Mouse (Mus musculus) left cerebral cortex, postnatal 14 days (tissue): ENCODE measurements around the gene Msx3. TPM values are rescaled to one million over a fixed set of nuclear protein-coding genes. Genes with fewer than 3 reads are reported as not detected.

Experiments
- DNase-seq, 2 experiments: peaks; one replicate each; pipeline ENCODE4 v3.0.0; 2021 to 2022; ENCODE audit warnings: low spot score in 2 of 2, mixed read lengths in 1 of 2
- intact Hi-C: fragments of 180-260 bp; cut with DNase I; formaldehyde crosslinking; loops from one replicate; pipeline ENCODE4 v1.15.1; 2025
- total RNA-seq, 2 experiments: library from RNA; stranded (reverse); gene quantifications; 2 replicates each; pipeline ENCODE4 v1.2.3; 2021

Msx3 gene
- total RNA-seq, 2 experiments from 2014 or later: 0.29 to 0.30 TPM

DNA sequence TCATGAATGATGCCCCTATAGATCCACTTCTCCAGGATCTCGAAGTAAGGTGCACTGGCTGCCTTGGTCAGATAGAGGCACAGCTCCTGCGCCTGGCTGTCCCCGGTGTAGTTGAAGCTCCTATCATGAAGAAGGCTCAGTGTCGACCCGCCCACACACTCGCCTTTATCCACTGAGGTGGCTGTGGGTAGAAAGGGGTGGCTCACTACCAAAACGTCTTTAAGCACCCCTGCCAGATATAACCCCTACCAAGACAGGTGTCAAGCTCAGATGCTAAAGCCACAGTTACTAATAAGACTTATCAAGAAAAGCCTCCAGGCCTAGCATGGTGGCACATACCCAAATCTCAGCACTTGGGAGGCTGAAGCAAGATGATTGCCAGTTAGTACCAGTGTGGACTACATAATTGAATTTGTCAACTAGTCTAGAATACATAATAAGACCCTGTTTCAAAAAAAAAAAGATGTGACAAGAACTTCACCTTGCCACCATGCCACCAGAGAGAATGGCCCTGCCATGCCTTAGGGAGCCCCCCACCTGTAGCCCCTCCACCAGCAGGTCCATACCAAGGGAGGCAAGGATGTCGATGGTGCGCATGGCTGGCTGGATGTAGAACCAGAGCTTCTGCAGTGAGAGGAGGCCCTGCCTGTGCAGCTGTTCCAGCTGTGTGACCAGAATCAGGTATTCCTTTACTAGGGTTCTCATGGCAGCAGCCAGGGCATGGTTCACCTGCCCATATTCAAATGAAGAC lies 41.9 kb downstream of the Msx3 start:
- intact Hi-C loops: no loop called here
- no peak for DNase-seq

DNA sequence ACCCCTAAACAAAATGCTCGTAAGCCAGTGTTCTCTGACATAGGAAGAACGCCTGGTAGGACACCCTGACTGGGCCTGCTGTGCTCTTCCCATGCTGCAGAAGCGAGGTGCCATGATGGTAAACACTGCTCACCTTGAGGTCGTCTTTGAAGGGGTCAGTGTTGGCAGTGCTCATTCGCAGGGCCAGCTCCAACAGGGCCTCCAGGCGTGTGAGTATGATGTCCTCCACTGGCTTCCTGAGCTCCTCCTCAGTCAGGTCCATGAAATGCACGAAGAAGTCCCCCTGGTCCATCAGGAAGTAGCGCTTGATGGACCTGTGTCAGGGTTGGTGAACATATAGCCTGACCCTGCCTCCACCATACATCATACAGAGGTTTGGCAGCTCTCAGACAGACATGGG lies 44.2 kb downstream of the Msx3 start:
- no peak for DNase-seq
- intact Hi-C loops: no loop called here

DNA sequence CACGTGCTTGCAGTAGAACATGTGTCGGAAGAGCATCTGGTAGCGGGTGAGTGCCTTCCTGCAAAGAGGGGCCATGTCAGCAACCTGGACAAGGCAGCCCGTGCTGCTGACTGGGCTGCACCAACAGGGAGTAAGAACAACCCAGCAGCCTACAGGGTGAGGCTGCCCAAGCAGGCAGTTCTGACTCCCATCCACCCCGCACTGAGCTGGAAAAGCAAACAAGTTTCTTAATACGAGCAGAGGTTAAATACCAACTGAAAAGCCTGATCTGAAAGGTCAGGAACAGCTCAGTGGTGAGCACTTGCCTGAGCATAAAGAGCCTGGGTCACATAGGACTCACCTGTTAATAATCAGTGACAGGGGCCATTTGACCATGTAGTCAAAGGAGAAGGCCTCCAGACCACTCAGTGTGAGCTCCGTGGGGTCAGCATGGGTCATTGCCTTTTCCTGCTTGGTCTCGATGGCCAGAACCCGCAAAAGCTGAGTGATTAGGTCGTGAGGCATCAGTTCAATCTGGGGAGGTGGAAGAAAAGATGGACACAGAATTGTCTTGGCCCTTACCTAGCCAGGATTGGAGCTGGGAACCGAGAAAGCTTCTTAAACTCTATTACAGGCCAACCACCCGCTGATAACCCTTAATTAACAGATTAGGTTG lies 47.7 kb downstream of the Msx3 start:
- DNase-seq: no peak
- intact Hi-C loops: no loop called here

DNA sequence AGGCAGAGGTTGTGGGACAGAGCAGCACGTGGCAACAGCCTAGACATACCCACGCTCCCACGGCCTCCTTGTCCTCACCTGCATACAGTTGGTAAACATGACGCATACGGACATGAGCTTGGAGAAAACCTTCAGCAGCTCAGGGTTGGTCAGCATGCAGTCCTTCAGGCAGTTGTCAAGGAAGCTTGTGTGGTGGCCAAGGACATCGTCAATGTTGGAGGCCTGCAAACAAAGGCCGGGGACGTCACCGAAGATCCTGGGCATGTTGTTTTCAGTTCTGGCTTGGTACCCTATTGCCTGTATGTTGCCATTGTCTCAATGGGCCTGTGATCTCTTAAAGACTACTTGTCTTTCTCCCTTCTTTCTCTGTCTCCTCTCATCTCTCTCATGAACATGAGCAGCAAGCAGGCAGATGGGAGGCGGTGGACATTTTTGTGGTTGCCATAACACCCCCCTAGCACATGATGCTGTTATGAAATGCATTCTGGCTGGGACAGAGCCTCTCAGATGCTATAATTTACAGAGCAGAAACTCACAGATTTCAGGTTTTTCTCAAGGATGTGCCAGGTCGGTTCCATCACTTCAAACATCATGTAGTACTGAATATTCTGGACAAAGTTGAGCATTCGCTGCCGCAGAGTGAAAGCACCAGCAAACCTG lies 50.1 kb downstream of the Msx3 start:
- peak; percentile 34 for DNase-seq
- intact Hi-C loops: loop anchor here (5.0 kb wide), 1 partner anchor 92 kb away; no protein-coding TSS in a partner anchor

Other genes starting within 250 kb of the Msx3 start
- gene Adgra1, start 214.9 kb downstream of the Msx3 start, total RNA-seq: 10 to 100 TPM; 49.5 to 63.6 TPM
- 10 to 100 TPM; 41.1 to 52.5 TPM for gene Kndc1, start 154.4 kb downstream of the Msx3 start, total RNA-seq
- not detected for gene Utf1, start 105.3 kb downstream of the Msx3 start, total RNA-seq
- under 1 TPM; 0.79 to 0.89 TPM for gene 6430531B16Rik, start 70.3 kb downstream of the Msx3 start, total RNA-seq
- 1 to 10 TPM; 1.3 to 2.0 TPM for gene Adam8, start 56.5 kb downstream of the Msx3 start, total RNA-seq
- 10 to 100 TPM; 18.8 to 25.9 TPM for gene Zfp511, start 12.7 kb downstream of the Msx3 start, total RNA-seq
- 10 to 100 TPM; 38.2 to 38.4 TPM for gene Tubgcp2, start 12.4 kb downstream of the Msx3 start, total RNA-seq
- 100 to 1,000 TPM; 181 to 224 TPM for gene Caly, start 33.5 kb upstream of the Msx3 start, total RNA-seq
- not detected for gene Prap1, start 44.3 kb upstream of the Msx3 start, total RNA-seq
- 10 to 100 TPM; 36.4 to 40.8 TPM for gene Fuom, start 53.4 kb upstream of the Msx3 start, total RNA-seq
- 1 to 10 TPM; 5.3 to 5.6 TPM for gene Paox, start 66.7 kb upstream of the Msx3 start, total RNA-seq
- 10 to 100 TPM; 49.1 to 55.7 TPM for gene Echs1, start 67.4 kb upstream of the Msx3 start, total RNA-seq
- 10 to 100 TPM; 19.5 to 21.8 TPM for gene Mtg1, start 88.5 kb upstream of the Msx3 start, total RNA-seq
- gene Sprn, start 105.8 kb upstream of the Msx3 start, total RNA-seq: 100 to 1,000 TPM; 213 to 214 TPM
- gene Olfr522, start 115.7 kb upstream of the Msx3 start, total RNA-seq: not detected
- under 1 TPM in 1 of 2 experiments, not detected in 1; 0.11 TPM for gene Olfr523, start 124.1 kb upstream of the Msx3 start, total RNA-seq
- not detected for gene Olfr524, start 156.9 kb upstream of the Msx3 start, total RNA-seq
- under 1 TPM in 1 of 2 experiments, not detected in 1; 0.18 TPM for gene Cd163l1, start 169.2 kb upstream of the Msx3 start, total RNA-seq
- not detected for gene 5830411N06Rik, start 198.2 kb upstream of the Msx3 start, total RNA-seq